Mouse (Mus musculus) embryo, embryonic 9.5 days (tissue): ENCODE measurements at regions not wholly inside any gene's neighbourhood (a gene's known extent, or its start where the extent isn't known, plus 50 kb on each side); places are given as distances from the start of the nearest gene placed in this dataset.

Experiments used
- DNase-seq: peaks from one replicate; pipeline ENCODE4 v3.0.0-alpha.2; 2017; ENCODE audit errors: extremely low spot score

DNA sequence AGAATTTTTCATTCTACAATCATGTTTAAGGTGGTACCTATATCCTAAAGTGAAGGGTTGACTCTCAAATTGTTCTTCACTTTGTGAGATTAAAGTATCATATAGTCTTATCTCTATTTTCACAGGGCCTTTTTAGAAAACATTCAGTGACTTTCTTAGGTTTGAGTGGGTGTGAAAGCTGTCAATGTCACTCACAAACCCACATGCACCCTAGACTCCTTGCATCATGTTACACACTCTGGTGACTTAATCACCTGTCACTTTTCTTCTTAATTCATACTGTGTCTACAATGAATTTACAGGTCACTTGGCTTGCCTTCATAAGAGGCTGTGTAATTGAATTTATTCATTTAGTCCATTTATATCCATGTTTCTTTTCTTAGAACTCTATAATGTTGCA lies 1026.8 kb upstream of the Alcam start:
- DNase-seq: no peak

DNA sequence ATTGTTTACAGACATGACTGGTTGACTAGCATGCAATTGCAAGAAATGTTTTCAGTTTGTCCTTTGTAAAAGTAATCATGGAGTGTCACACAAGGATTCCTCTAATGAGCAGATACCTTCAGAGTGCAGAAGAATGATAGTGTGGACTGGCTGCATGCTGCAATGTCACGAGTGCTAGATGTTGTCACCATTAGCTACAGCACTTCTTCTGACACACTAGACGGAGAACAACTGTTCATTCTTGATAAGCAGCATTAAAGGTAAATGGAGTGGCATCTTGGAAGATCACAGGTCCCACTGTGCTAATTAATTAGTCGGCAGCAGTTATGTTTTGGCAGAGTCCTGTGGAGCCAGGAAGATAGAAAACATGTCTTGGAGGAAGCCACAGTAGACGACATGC lies 985.6 kb upstream of the Alcam start:
- DNase-seq: no peak

DNA sequence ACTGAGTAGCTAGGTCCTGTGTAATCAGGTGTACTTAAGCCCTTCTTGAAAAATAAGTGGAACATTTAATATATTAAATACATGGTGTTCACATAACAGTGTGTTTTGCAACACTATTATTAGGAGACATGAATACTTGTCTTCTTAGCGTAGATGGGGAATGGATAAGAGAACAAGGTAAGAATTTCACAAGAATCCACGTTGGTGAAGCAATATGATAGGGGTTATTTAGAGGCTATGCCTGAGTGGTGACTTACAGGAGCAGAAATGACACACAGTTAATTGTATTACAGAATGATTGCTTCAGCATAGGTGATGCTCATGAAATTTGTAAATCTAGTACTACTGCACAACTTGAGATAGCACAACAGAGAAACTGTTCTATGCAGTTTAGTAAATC lies 964.5 kb upstream of the Alcam start:
- no peak for DNase-seq

DNA sequence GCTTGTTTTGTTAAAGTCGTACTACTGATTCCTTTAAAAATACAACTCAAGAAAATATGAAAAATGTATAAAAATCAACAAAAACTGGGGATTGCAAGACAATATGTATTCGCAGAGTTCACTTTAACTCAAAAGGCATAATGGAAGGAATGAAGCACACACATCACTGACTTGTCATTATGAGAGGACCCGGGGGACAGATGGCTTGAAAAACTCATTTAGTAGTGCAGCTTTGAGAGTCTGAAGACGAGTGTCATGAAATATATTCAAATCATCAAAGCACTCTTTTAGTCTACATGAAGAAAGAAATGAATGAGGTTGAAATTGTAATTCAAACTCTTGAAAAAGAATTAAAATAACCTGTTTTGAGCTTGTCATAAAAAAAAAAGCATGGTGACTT lies 931.3 kb upstream of the Alcam start:
- no peak for DNase-seq

DNA sequence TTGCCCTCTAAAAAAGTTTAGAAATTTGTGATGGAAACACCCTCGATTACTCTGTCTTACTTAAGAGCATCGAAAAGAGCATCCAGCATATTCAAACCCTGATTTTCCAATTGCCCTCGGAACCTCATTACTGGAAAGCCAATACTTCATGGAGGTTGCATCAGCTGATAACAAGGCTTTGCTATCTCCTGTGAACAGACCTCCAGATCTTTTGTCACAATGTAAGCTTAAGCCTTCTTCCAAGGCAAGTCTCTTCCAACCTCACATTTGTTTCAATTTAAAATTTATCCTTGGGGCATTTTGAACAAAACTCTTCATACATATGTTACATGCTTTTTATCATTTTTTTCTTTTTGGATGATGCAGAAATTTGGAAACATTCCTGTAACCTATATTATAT lies 888.3 kb upstream of the Alcam start:
- DNase-seq: no peak

DNA sequence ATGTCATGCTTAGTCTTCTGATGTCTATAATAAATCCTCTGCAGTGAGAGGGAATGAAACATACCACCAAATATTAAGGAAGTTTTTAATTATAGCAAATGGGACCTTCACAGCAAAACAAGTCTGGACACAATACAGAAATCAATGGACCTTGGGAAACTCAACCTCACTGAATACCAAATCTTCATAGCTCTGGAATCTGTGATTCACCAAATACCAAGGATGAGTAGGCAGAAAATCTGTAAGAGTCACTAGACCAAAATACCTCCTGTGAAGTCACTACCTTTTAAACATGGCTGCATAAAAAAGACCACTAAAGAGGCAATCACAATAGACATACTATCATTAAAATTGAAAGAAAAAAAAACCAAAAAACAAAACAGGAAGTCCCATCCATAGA lies 872.5 kb upstream of the Alcam start:
- no peak for DNase-seq

DNA sequence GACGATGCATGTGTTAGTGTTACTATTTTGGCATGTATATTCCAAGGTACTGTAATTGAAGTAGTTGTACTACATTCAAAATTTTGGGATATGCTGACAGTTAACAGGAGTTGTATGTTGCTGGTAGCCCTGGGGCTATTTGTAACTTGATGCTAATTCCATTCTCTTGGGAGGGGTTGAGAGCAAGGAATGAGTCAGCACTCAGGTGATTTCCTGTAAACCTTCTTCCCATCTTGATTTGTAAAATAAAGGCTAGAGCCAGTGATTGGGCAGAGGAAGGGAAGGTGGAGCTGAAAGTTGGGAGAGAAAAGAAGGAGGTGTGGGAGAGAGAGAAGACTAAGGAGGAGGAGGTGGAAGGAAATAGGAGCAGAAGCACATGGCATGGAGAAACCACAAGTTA lies 838.2 kb upstream of the Alcam start:
- DNase-seq: no peak

DNA sequence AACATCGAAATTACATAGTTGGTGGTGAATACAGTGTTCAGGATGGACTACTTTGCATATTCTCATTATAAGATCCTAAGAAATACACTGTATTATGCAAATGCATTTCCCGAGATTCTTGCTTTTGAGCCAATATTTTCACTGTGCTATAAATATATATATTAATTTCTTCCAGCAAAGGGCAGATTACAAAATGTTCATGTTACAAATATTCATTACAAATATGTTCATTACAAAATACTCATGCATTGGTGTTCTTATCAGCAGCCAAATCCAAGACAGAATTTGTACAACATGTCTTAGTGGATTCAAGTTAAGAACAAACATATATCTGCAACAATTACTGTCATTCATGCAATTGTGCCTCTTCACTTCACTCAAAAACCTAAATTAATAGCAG lies 828.1 kb upstream of the Alcam start:
- DNase-seq: no peak

DNA sequence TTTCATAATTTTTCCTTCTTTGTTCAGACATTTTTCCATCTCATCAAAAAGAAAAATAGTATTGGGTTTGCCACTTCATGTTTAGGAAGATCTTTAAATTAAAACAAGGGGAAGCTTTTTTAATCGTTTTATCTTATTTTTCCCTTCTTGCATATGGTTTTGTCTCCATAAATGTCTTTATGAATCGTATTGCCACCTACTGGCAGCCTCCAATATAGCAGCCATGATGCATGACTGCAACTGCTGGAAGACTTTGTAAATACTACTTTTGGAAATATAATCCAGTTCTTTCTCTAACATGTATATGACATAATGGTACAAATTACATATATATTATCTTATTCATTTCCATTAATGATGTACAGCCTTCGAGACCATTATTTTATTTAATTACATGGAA lies 812.2 kb upstream of the Alcam start:
- DNase-seq: peak; percentile 42

DNA sequence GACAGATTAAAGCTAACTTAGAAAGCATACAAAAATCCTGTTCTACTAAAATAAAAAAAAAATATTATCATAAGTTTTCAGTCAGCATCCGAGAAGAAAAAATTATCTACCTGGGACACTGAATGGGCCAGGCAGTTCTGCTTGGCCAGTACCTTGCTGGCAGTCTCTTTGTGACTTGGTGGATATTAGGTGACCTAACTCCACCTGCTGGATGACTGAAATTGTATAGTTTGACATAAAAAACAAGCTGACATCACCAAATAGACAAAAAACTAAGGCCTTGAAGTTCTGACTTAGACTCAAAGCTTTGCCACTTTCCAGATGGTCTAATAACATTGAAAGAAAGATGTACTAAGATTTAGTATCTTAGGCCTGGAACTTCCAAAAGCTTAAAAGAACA lies 791.5 kb upstream of the Alcam start:
- no peak for DNase-seq

DNA sequence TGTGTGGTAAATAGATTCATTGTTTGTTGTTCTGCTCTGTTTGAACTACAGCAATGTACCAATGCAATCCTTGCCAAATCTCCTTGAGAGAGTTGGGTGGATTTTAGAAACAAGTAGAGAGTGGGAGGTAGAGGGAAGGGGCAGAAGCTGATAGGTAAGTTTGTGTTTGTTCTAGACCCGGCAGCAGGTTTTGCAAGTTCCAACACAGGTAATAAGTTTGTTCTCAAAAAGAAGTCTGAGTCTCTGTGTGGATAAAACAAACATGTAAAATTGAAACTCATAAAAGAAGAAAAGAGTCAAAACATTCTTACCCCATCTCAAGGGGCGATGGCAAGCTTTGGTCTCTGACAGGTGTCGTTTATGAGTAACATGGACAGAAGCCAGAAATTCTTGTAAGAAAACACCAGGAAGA lies 788.3 kb upstream of the Alcam start:
- no peak for DNase-seq

DNA sequence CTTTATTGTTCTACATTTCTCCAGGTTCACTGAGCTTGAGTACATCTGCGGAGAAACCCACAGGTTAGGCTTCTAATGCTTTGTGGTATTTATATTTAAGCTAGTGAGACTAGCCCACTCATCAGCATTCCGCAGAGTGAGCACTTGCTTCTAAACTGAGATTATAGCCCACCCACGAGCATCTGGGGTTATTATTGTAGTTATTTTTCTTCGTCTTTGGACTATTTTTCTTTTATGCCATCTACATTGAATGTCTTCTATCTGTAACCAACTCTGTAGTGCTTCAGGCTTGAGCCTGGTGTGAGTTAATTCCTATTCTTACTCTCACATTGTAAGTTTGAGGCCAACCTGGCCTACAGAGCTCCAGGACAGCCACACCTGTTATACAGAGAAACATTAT lies 765.0 kb upstream of the Alcam start:
- DNase-seq: no peak

DNA sequence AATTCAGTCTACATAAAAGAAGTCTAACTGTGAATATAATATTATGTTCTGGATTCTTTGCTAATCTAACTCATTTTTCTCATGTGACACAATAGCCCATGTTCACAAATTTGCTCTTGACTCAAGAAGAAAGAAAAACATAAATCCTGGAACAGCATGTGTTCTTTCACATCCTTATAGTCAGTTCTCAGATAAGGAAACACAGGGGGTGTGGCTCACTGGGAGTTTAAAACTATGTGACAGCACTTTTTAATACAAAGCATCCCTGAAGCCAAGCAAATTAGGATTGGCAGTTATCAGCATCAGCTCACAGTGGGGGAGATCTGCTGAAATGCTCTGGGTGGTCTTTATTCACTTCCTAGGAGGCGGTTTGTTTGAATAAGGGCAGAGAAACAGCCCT lies 747.6 kb upstream of the Alcam start:
- no peak for DNase-seq

DNA sequence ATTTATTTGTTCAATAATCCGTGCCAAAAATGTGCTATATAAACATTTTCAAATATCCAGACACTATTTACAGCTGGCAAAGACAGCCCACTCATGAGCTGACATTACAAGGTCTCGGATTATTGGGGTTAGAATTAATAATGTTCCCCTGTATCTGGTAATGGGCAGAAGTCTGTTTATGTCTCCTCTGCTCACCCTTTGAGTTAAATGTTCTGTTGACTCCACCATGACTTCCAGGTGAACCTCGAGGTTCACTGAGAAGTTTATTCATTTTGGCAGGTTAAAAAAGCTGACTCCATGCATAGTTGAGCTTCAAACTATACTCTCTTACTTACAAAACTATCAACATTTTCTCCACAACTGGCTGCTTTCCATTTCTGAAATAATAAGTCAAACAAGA lies 732.6 kb upstream of the Alcam start:
- DNase-seq: no peak

DNA sequence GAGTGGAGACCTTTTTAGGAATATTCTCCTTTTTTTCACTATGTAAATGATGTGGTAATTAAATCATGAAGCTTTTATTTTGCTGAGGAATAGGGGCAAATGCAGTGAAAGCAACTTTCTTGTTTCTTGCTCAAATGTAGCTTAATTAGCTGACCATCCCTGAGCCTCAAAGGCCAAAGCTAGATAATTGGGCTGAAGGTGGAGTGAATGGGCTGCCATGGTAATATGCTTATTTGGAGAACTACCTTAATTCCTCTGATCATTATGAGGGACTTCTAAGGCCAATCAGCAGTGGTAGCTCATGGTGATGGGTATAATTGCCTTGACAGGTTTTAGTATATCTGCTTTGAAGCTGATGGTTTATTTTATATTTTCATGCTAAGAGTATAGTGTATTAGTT lies 702.5 kb upstream of the Alcam start:
- no peak for DNase-seq

DNA sequence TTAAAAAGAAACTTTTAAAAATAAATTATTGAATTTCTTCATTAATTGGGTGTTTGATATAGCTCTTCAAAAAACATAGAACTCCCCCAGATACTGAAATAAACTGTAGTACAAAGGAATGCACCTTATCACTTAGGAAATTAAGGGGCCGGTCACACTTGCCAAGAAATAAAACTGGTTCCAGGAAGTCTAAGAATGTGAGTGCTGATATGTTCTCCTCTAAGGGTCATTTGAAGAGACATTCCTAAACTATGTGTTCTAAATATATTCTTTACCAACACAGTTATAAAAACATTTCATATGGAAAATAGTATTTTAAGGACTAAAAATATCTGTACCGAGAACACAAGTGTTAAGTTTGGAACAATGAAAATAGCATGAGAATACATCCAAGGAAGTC lies 676.8 kb upstream of the Alcam start:
- no peak for DNase-seq

DNA sequence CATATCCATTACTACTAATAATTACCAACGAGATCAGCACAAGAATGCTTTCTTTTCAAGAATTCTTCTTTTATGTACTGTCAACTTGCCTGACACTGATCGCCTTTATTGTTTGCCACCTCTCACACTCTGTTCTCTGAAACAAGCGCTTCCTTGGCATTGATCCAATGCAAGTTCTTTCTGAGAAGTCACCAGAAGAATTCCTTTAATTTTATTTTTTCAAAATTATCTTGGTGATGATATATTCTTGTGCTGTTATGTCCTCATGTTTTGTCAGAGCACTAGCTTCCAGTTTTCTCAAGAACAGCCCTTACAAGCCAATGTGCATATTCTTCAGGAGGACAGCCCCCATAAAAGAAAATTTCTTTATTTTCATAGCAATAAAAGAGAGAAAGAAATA lies 654.9 kb upstream of the Alcam start:
- DNase-seq: no peak

DNA sequence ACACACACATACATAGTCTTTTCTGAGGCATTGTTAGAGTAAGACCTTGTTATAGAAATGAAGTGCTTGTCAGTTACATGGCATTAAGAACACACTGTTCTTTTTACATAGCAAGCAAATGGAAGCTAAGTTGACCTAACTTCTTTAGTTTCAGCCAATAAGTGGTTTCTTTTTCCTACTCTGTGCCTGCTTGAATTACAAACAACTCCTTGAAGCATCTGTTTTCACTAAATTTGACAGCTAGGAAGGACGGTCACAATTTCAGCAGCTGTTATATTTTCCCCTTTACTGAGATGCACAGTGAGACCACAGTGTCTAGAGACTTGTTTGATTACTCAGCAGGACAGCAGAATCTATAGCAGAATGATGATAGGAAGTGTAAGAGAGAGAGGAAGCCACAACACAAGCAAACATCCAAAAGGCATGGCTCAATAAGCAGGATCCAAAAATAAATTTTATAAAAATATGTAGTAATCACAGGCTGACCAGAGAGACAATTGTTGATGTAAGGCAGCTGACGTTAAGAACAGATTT lies 641.6 kb upstream of the Alcam start:
- DNase-seq: no peak

DNA sequence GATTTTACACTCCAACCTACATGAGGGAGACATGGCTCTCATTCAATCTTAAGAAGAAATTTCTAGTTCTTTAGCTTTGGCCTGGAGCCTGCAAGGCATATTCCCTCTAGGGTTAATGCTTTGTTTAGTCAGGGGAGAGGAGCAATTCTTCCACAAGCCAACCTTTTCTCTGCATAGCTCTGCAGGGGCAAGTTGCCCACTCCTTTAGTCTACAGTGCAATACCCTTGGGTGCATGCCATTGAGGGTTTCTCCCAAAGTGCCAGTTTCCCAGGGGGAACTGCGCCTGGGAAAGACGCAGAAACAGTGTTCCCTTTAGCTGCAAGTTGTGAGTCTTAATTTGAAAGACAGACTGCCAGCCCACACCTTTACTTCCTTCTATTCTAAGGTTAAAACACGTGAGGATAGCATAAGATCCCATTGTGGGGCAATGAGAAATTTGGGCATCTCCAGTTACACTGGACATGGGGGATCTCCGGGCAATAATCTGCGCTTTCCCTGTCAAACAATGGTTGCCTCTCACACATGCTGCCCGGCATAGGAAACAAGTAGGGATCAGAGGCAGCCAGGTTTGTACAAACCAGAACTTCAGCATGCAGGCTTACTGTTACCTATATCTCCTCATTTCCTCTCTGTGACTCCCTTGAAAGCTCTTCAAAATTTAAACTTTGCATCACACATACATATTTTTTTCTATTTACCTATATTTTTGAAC lies 620.1 kb upstream of the Alcam start:
- DNase-seq: no peak

DNA sequence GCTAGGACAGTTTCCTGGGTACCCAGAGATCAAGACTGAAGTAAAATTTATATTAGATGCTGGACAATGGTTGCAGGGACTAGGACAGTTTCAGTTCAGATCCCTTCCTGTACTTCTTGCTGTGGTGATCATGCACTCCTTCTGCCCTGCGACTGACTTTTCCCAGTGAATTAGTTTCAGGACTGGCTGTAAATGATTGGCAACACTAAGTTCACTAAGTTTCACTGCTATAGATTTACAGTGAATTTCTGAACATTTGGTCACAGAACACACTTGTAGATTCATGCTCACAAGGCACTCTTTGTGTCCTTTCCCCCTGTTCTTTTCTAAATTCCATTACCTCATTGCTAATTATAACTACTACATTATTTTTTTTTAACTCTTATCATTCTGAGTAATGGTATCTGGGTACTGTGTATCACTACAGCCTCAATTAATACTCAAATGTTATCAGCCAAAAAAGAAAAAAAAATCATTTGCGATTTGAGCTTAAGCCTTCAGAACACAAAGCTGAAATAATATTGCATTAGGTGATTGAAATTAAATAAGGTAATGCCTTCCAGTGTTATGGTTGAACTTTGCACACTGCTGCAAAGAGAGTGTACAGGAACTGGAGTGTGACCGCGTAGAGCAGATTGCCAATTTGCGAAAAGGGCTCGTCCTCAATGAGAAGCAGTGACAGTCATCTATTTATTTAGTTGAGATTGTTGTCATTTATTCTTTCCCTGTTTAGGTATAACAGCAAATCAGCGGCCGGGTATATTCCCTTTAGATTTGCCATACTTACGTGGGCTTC lies 618.2 kb upstream of the Alcam start:
- no peak for DNase-seq

DNA sequence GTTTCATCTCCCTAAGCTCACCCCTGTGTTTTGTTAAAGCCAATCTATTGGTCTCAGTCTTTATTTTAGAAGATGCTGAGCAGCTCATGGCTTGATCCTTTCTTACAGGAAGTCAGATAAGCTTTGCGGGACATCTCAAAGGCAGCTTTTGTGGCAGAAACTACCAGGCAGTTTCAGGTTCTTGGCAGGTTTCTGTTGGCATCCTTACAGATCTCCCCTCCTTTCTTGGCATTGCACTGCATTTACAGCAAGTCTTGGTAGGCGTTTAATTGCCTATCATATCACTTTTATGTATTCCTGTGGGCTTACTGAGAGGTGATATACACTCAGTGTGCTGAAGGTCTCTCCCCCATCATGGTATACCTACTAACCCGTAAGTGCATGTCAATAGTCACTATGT lies 610.3 kb upstream of the Alcam start:
- no peak for DNase-seq

DNA sequence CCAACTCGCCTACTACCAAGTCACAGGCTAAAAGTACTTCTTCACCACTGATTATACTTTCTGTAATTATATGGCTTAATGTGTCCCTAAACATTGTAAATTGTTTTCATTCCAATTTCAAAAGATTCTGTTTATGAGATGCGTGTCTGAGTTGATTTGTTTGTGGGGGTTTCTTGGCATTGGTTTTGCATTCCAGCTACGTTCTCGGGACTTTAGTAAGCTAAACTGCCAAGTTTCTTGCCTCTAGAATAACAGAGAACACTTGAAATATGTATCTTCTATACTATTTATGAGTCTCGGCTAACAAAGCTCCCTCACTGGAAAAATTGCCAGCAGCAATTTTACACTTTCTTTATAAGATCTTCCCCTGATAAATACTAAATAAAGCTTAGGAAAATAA lies 609.2 kb upstream of the Alcam start:
- DNase-seq: no peak

DNA sequence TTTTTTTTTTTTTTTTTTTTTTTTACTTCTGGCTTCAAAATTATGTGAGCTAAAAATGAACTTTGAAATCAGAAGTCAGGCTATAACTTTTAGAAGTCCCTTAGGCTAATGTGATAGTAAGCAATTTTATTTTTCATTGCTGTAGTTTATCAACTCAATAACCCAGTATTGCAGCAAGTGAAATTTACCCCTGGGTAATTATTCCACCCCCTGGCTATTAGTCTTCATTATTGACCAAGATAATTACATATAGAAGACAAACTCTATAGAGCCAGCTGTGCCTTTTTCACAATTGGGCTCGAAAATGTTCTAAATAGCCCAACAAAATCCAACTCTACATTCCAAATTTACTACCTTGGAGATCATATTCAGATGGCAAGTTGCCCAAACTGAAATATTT lies 572.2 kb upstream of the Alcam start:
- no peak for DNase-seq
